Mouse (Mus musculus) brain, embryonic 14.5 days (tissue): ENCODE measurements at regions not wholly inside any gene's neighbourhood (a gene's known extent, or its start where the extent isn't known, plus 50 kb on each side); places are given as distances from the start of the nearest gene placed in this dataset.

Experiments
- CTCF ChIP-seq: fragments of 200-500 bp; IDR thresholded peaks from 2 replicates; pipeline ENCODE4 v1.5.1; 2012; ENCODE audit warnings: inconsistent platforms, mild to moderate bottlenecking, moderate library complexity, borderline replicate concordance; ENCODE audit not compliant: insufficient read depth, insufficient read length; ENCODE audit errors: extremely low read depth
- POLR2A ChIP-seq: fragments of 200-500 bp; IDR thresholded peaks from 2 replicates; pipeline ENCODE4 v1.6.1; 2012; ENCODE audit warnings: mild to moderate bottlenecking, inconsistent platforms, borderline replicate concordance; ENCODE audit not compliant: poor library complexity, insufficient read depth, insufficient read length, severe bottlenecking; ENCODE audit errors: extremely low read depth

DNA sequence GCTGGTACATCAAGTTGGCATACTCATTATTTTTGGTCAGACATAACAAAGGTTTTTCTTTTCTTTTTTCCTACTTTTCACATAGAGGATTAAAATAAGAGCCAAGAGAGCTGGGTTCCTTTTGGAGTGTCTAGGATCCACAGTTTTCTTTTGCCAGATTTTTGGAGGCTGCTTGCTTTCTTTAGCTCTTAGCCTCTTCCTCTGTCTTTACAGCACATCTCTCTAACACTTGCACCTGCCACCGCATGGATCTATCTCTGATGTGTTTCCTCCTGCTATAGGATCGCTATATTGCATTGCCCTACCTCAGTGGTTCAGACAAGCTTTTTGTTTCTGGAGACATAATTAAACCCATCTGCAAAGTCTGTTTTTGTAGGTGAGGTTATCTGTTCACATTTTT lies 339.9 kb downstream of the Rpl10l start:
- no peak for TF ChIP-seq CTCF
- TF ChIP-seq POLR2A, result no peak
